Mouse (Mus musculus): Measurements from ENCODE around the gene Cmc2. TPM values are rescaled to one million over a fixed set of nuclear protein-coding genes. Genes with fewer than 3 reads are reported as not detected.

Cmc2 gene
- 10 to 100 TPM; 17.8 to 18.2 TPM for total RNA-seq (2021)
- long read RNA-seq, experiment 1, transcript Cmc2-205 (4 exons, 1,459 nt), result major isoform, 11 of 18 reads
- long read RNA-seq, experiment 1, partial matches to known transcripts, result 0 of 18 reads
- long read RNA-seq, experiment 1, other reads (novel, unspliced or antisense), result 5 of 18 reads
- long read RNA-seq, experiment 2, partial matches to known transcripts, result 0 of 6 reads
- long read RNA-seq, experiment 2, other reads (novel, unspliced or antisense), result 4 of 6 reads

- DNase-seq (ENCODE audit: low spot score in 2 of 2), result peak; percentile 84 to 89
Measured at GRCm38 (mm10) chr8:116921337-116922059, at the start of gene Cmc2, which contains the start of gene Cenpn. TSS of gene Cmc2 (minus strand) at chr8:116921455. TSS of gene Cenpn (plus strand) at chr8:116921730.

GRCm38 (mm10) chr8:116969531-116969930 is 48.3 kb upstream of the Cmc2 start:
- DNase-seq (ENCODE audit: low spot score in 2 of 2), result no peak

GRCm38 (mm10) chr8:116954415-116954814 is 33.2 kb upstream of the Cmc2 start:
- DNase-seq (ENCODE audit: low spot score in 2 of 2), result peak; percentile 86 to 90

GRCm38 (mm10) chr8:116952428-116952827 is 31.2 kb upstream of the Cmc2 start:
- no peak for DNase-seq (ENCODE audit: low spot score in 2 of 2)

GRCm38 (mm10) chr8:116951778-116952177 is 30.5 kb upstream of the Cmc2 start:
- no peak for DNase-seq (ENCODE audit: low spot score in 2 of 2)

GRCm38 (mm10) chr8:116951369-116951768 is 30.1 kb upstream of the Cmc2 start:
- DNase-seq (ENCODE audit: low spot score in 2 of 2), result no peak

GRCm38 (mm10) chr8:116947589-116947988 is 26.3 kb upstream of the Cmc2 start:
- DNase-seq (ENCODE audit: low spot score in 2 of 2), result no peak

- no peak for DNase-seq (ENCODE audit: low spot score in 2 of 2)
Measured at GRCm38 (mm10) chr8:116946851-116947250, 25.6 kb upstream of the Cmc2 start.

GRCm38 (mm10) chr8:116946268-116946838 is 25.1 kb upstream of the Cmc2 start:
- DNase-seq (ENCODE audit: low spot score in 2 of 2), result peak; percentile 59 to 76

GRCm38 (mm10) chr8:116945169-116945910 is 24.1 kb upstream of the Cmc2 start:
- DNase-seq (ENCODE audit: low spot score in 2 of 2), result no peak

- no peak for DNase-seq (ENCODE audit: low spot score in 2 of 2)
Measured at GRCm38 (mm10) chr8:116944385-116944696, 23.1 kb upstream of the Cmc2 start.

- DNase-seq (ENCODE audit: low spot score in 2 of 2), result peak; percentile 35 to 47
Measured at GRCm38 (mm10) chr8:116943555-116944384, 22.5 kb upstream of the Cmc2 start.

GRCm38 (mm10) chr8:116943161-116943554 is 21.9 kb upstream of the Cmc2 start, which contains the start of gene Atmin:
TSS of gene Atmin (plus strand) at chr8:116943393.
- DNase-seq (ENCODE audit: low spot score in 2 of 2), result peak; percentile 81 to 89

GRCm38 (mm10) chr8:116942284-116943058 is 21.2 kb upstream of the Cmc2 start:
- DNase-seq (ENCODE audit: low spot score in 2 of 2), result no peak

- no peak for DNase-seq (ENCODE audit: low spot score in 2 of 2)
Measured at GRCm38 (mm10) chr8:116935506-116935905, 14.3 kb upstream of the Cmc2 start.

GRCm38 (mm10) chr8:116934976-116935375 is 13.7 kb upstream of the Cmc2 start:
- no peak for DNase-seq (ENCODE audit: low spot score in 2 of 2)

- DNase-seq (ENCODE audit: low spot score in 2 of 2), result no peak
Measured at GRCm38 (mm10) chr8:116928588-116928987, 7.3 kb upstream of the Cmc2 start.

- DNase-seq (ENCODE audit: low spot score in 2 of 2), result no peak
Measured at GRCm38 (mm10) chr8:116927880-116928279, 6.6 kb upstream of the Cmc2 start.

- no peak for DNase-seq (ENCODE audit: low spot score in 2 of 2)
Measured at GRCm38 (mm10) chr8:116923526-116923925, 2.3 kb upstream of the Cmc2 start.

Measured in left cerebral cortex, adult 18-20 months (tissue).